Mouse (Mus musculus): ENCODE results near the gene Pecam1. TPM values are rescaled to one million over a fixed set of nuclear protein-coding genes. Genes with fewer than 3 reads are reported as not detected.
A peak's percentile ranks its signal among the peaks of the same experiment; 100 is the strongest.
"Not testable (repeated sequence)": the region's sequence is repeated elsewhere in the genome, so short reads cannot be mapped to it uniquely, and the experiment has no call there.

Gene Pecam1
- polyA plus RNA-seq, 1 experiment: 283 TPM

- no peak for DNase-seq
- Histone ChIP-seq H3K4me3 (replicated peaks; ENCODE audit: extremely low read depth, low read depth, low read length) (no peak overlapping the region), H3K4me1 (ENCODE audit: control insufficient read depth, insufficient read depth, low read length) (peaks cover 12% of the 10 kb centered on the region)
- no peak for TF ChIP-seq CTCF (IDR thresholded peaks at IDR 0.05; ENCODE audit: insufficient read depth, low read length)
- no peak for TF ChIP-seq POLR2A (IDR thresholded peaks at IDR 0.05; ENCODE audit: borderline replicate concordance, extremely low read depth, low read depth, low read length)
- WGBS: 67% methylated on average over 2 of the region's 2 CpGs
These were observed 34.0 kb upstream of the Pecam1 start for GRCm38 (mm10) chr11:106784476-106784875.

- 58% methylated on average over 9 of the region's 9 CpGs for WGBS
- TF ChIP-seq POLR2A (IDR thresholded peaks at IDR 0.05; ENCODE audit: borderline replicate concordance, extremely low read depth, low read depth, low read length) (no peak), CTCF (IDR thresholded peaks at IDR 0.05; ENCODE audit: insufficient read depth, low read length) (no peak)
These were observed 32.7 kb upstream of the Pecam1 start for GRCm38 (mm10) chr11:106782841-106783764.

GRCm38 (mm10) chr11:106782271-106782670 is 31.8 kb upstream of the Pecam1 start:
- not testable (repeated sequence) for DNase-seq; H3K4me3 ChIP-seq (replicated peaks; ENCODE audit: extremely low read depth, low read depth, low read length)
- WGBS: 78% methylated on average over 7 of the region's 7 CpGs
- peaks cover 16% of the 10 kb centered on the region for H3K4me1 ChIP-seq (ENCODE audit: control insufficient read depth, insufficient read depth, low read length)

More at GRCm38 (mm10) chr11:106782841-106783764, 32.7 kb upstream of the Pecam1 start:
- H3K4me3 ChIP-seq (replicated peaks; ENCODE audit: extremely low read depth, low read depth, low read length): no peak overlapping the region
- peaks cover 16% of the 10 kb centered on the region for H3K4me1 ChIP-seq (ENCODE audit: control insufficient read depth, insufficient read depth, low read length)
- no peak for DNase-seq

- Histone ChIP-seq H3K4me1 (ENCODE audit: control insufficient read depth, insufficient read depth, low read length) (peaks cover 16% of the 10 kb centered on the region), H3K4me3 (replicated peaks; ENCODE audit: extremely low read depth, low read depth, low read length) (no peak overlapping the region)
- WGBS: 66% methylated on average over 6 of the region's 6 CpGs
- no peak for DNase-seq
- TF ChIP-seq POLR2A (IDR thresholded peaks at IDR 0.05; ENCODE audit: borderline replicate concordance, extremely low read depth, low read depth, low read length): no peak
- TF ChIP-seq CTCF (IDR thresholded peaks at IDR 0.05; ENCODE audit: insufficient read depth, low read length): no peak
These were observed 30.3 kb upstream of the Pecam1 start for GRCm38 (mm10) chr11:106780590-106781220.

- Histone ChIP-seq H3K4me1 (ENCODE audit: control insufficient read depth, insufficient read depth, low read length) (peaks cover 14% of the 10 kb centered on the region), H3K4me3 (replicated peaks; ENCODE audit: extremely low read depth, low read depth, low read length) (no peak overlapping the region)
- TF ChIP-seq POLR2A (IDR thresholded peaks at IDR 0.05; ENCODE audit: borderline replicate concordance, extremely low read depth, low read depth, low read length) (no peak), CTCF (IDR thresholded peaks at IDR 0.05; ENCODE audit: insufficient read depth, low read length) (no peak)
- DNase-seq: no peak
- WGBS: 66% methylated on average over 4 of the region's 4 CpGs
These were observed 29.6 kb upstream of the Pecam1 start for GRCm38 (mm10) chr11:106780089-106780425.

- TF ChIP-seq CTCF (IDR thresholded peaks at IDR 0.05; ENCODE audit: insufficient read depth, low read length): no peak
- peak; percentile 97 for TF ChIP-seq POLR2A (IDR thresholded peaks at IDR 0.05; ENCODE audit: borderline replicate concordance, extremely low read depth, low read depth, low read length)
- peak within 1 kb of the TSS; percentile 83 for H3K4me3 ChIP-seq (replicated peaks; ENCODE audit: extremely low read depth, low read depth, low read length)
These were observed 29.1 kb upstream of the Pecam1 start, which contains the start of gene Polg2 for GRCm38 (mm10) chr11:106779388-106780088. Gene Polg2 (minus strand): TSS chr11:106779537.

GRCm38 (mm10) chr11:106778589-106779387 is 28.4 kb upstream of the Pecam1 start:
- H3K4me1 ChIP-seq (ENCODE audit: control insufficient read depth, insufficient read depth, low read length): peaks cover 14% of the 10 kb centered on the region
- no peak for TF ChIP-seq POLR2A (IDR thresholded peaks at IDR 0.05; ENCODE audit: borderline replicate concordance, extremely low read depth, low read depth, low read length)
- TF ChIP-seq CTCF (IDR thresholded peaks at IDR 0.05; ENCODE audit: insufficient read depth, low read length): no peak
- 2% methylated on average over 39 of the region's 39 CpGs for WGBS
- peak overlapping the region; percentile 83 for H3K4me3 ChIP-seq (replicated peaks; ENCODE audit: extremely low read depth, low read depth, low read length)
- no peak for DNase-seq

More at GRCm38 (mm10) chr11:106779388-106780088, 29.1 kb upstream of the Pecam1 start, which contains the start of gene Polg2:
- DNase-seq: peak; percentile 91
- under 1% methylated on average over 30 of the region's 30 CpGs for WGBS
- peaks cover 14% of the 10 kb centered on the region for H3K4me1 ChIP-seq (ENCODE audit: control insufficient read depth, insufficient read depth, low read length)

GRCm38 (mm10) chr11:106778132-106778531 is 27.7 kb upstream of the Pecam1 start:
- Histone ChIP-seq H3K4me3 (replicated peaks; ENCODE audit: extremely low read depth, low read depth, low read length) (no peak overlapping the region), H3K4me1 (ENCODE audit: control insufficient read depth, insufficient read depth, low read length) (peaks cover 10% of the 10 kb centered on the region)
- DNase-seq: no peak
- no peak for TF ChIP-seq CTCF (IDR thresholded peaks at IDR 0.05; ENCODE audit: insufficient read depth, low read length)
- no peak for TF ChIP-seq POLR2A (IDR thresholded peaks at IDR 0.05; ENCODE audit: borderline replicate concordance, extremely low read depth, low read depth, low read length)
- 86% methylated on average over 7 of the region's 7 CpGs for WGBS

- Histone ChIP-seq H3K4me1 (ENCODE audit: control insufficient read depth, insufficient read depth, low read length) (peaks cover 10% of the 10 kb centered on the region), H3K4me3 (replicated peaks; ENCODE audit: extremely low read depth, low read depth, low read length) (no peak overlapping the region)
- 66% methylated on average over 3 of the region's 3 CpGs for WGBS
- DNase-seq: no peak
- TF ChIP-seq CTCF (IDR thresholded peaks at IDR 0.05; ENCODE audit: insufficient read depth, low read length) (no peak), POLR2A (IDR thresholded peaks at IDR 0.05; ENCODE audit: borderline replicate concordance, extremely low read depth, low read depth, low read length) (no peak)
These were observed 27.0 kb upstream of the Pecam1 start for GRCm38 (mm10) chr11:106777395-106777794.
